Mouse (Mus musculus): ENCODE data around the gene Mrpl23.
A peak's percentile ranks its signal among the peaks of the same experiment; 100 is the strongest.

Mrpl23 gene

GRCm38 (mm10) chr7:142520331-142520730 is 12.2 kb upstream of the Mrpl23 start:
- DNase-seq (ENCODE audit: low read depth, low spot score): no peak

- no peak for DNase-seq (ENCODE audit: low read depth, low spot score)
These were observed 10.1 kb upstream of the Mrpl23 start for GRCm38 (mm10) chr7:142522352-142522751.

- no peak for DNase-seq (ENCODE audit: low read depth, low spot score)
These were observed 9.1 kb upstream of the Mrpl23 start for GRCm38 (mm10) chr7:142523200-142523990.

GRCm38 (mm10) chr7:142525342-142526178 is 6.9 kb upstream of the Mrpl23 start:
- no peak for DNase-seq (ENCODE audit: low read depth, low spot score)

GRCm38 (mm10) chr7:142529350-142529749 is 3.1 kb upstream of the Mrpl23 start:
- no peak for DNase-seq (ENCODE audit: low read depth, low spot score)

GRCm38 (mm10) chr7:142531973-142532521 is 439 bp upstream of the Mrpl23 start:
- DNase-seq (ENCODE audit: low read depth, low spot score): no peak

GRCm38 (mm10) chr7:142533059-142533855 is 771 bp downstream of the Mrpl23 start:
- peak; percentile 78 for DNase-seq (ENCODE audit: low read depth, low spot score)

GRCm38 (mm10) chr7:142535116-142535515 is 2.6 kb downstream of the Mrpl23 start:
- DNase-seq (ENCODE audit: low read depth, low spot score): no peak

GRCm38 (mm10) chr7:142535832-142536231 is 3.3 kb downstream of the Mrpl23 start:
- no peak for DNase-seq (ENCODE audit: low read depth, low spot score)

GRCm38 (mm10) chr7:142537181-142537580 is 4.7 kb downstream of the Mrpl23 start:
- no peak for DNase-seq (ENCODE audit: low read depth, low spot score)

GRCm38 (mm10) chr7:142537879-142538278 is 5.4 kb downstream of the Mrpl23 start:
- DNase-seq (ENCODE audit: low read depth, low spot score): peak; percentile 64

- DNase-seq (ENCODE audit: low read depth, low spot score): no peak
These were observed 5.8 kb downstream of the Mrpl23 start for GRCm38 (mm10) chr7:142538291-142538690.

- no peak for DNase-seq (ENCODE audit: low read depth, low spot score)
These were observed 6.3 kb downstream of the Mrpl23 start for GRCm38 (mm10) chr7:142538766-142539165.

- no peak for DNase-seq (ENCODE audit: low read depth, low spot score)
These were observed 7.3 kb downstream of the Mrpl23 start for GRCm38 (mm10) chr7:142539828-142540227.

- no peak for DNase-seq (ENCODE audit: low read depth, low spot score)
These were observed 10.4 kb downstream of the Mrpl23 start for GRCm38 (mm10) chr7:142542771-142543303.

- DNase-seq (ENCODE audit: low read depth, low spot score): no peak
These were observed 13.5 kb downstream of the Mrpl23 start for GRCm38 (mm10) chr7:142545967-142546366.

GRCm38 (mm10) chr7:142547874-142548273 is 15.4 kb downstream of the Mrpl23 start:
- DNase-seq (ENCODE audit: low read depth, low spot score): no peak

GRCm38 (mm10) chr7:142548706-142549105 is 16.2 kb downstream of the Mrpl23 start:
- no peak for DNase-seq (ENCODE audit: low read depth, low spot score)

GRCm38 (mm10) chr7:142549941-142550763 is 17.7 kb downstream of the Mrpl23 start:
- DNase-seq (ENCODE audit: low read depth, low spot score): no peak

- DNase-seq (ENCODE audit: low read depth, low spot score): no peak
These were observed 18.5 kb downstream of the Mrpl23 start for GRCm38 (mm10) chr7:142550935-142551373.
